Mouse (Mus musculus) small intestine, adult 2 months (tissue): ENCODE results near the gene Mgst1.

ENCODE experiments used
- CTCF ChIP-seq: fragments of 200-500 bp; IDR thresholded peaks from 2 replicates; pipeline ENCODE4 v1.5.1; 2012; ENCODE audit warnings: low read depth, mild to moderate bottlenecking, control low read depth, inconsistent platforms, low read length, moderate library complexity, mixed read lengths; ENCODE audit not compliant: insufficient replicate concordance, insufficient read length; ENCODE audit errors: extremely low read depth
- POLR2A ChIP-seq: fragments of 200-500 bp; IDR thresholded peaks from 2 replicates; pipeline ENCODE4 v1.6.1; 2012; ENCODE audit warnings: low read depth, mild to moderate bottlenecking, control low read depth, inconsistent platforms, low read length, moderate library complexity

- TF ChIP-seq CTCF (no peak), POLR2A (no peak)
Observed at GRCm38 (mm10) chr6:138104559-138104958, 35.6 kb upstream of the Mgst1 start.
